Mouse (Mus musculus) right cerebral cortex, postnatal 10 days (tissue): ENCODE data around the gene Vmn2r13.
"Not testable (repeated sequence)": the region's sequence is repeated elsewhere in the genome, so short reads cannot be mapped to it uniquely, and the experiment has no call there.

Experiments
- DNase-seq, 2 experiments: peaks; one replicate each; pipeline ENCODE4 v3.0.0; 2021; ENCODE audit warnings: low spot score in 2 of 2

Vmn2r13 gene

DNA sequence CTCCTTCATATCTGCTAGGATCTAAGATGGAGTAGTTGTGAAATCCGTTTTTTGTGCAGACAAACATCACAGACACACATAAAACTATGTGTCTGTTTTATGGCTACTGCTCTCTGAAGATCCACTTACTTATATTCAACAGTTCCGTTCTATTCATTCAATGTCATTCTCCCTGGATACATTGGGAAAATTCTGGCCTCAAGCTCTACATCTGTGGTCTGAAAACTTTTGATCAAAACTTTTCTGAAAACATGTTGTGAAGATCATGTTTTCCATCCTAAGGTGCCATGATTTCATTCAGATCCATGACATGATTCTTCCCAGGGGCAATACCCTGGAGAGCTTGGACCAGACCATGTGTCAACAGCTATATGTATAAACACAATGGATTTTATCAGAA, at the start of gene Vmn2r13:
TSS of gene Vmn2r13 (minus strand) at position 101 of the 400 bp plus-strand sequence.
- DNase-seq = not testable (repeated sequence)

DNA sequence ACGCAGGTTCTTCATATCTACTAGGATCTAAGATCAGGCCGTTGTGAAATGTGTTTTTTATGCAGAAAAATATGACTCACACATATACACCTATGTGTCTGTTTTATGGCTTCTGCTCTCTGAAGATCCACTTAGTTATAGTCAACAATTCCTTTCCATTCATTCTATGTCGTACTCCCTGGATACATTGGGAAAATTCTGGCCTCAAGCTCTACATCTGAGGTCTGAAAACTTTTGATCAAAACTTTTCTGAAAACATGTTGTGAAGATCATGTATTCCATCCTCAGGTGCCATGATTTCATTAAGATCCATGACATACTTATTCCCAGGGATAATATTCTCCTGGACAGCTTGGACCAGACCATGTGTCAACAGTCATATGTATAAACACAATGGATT, 32.6 kb upstream of the Vmn2r13 start, which contains the start of gene Vmn2r14:
TSS of gene Vmn2r14 (minus strand) at position 101 of the 400 bp plus-strand sequence.
- no peak for DNase-seq

DNA sequence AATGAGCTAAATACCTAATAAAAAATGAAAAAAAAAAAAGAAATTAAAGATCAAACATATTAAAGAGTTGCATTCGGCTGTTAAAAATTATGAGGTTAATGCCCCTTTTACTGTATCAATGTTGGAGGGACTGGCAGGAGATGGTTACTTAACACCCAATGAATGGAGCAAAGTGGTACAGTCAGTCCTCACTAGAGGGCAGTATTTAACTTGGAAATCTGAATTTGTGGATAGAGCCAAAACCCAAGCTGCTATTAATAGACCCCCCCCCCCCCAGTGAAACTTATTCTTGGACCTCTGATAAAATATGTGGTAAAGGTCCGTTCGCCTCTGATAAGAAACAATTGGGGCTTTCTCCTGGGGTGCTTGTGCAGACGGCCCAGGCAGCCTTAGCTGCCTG, 25.1 kb downstream of the Vmn2r13 start:
- not testable (repeated sequence) for DNase-seq

DNA sequence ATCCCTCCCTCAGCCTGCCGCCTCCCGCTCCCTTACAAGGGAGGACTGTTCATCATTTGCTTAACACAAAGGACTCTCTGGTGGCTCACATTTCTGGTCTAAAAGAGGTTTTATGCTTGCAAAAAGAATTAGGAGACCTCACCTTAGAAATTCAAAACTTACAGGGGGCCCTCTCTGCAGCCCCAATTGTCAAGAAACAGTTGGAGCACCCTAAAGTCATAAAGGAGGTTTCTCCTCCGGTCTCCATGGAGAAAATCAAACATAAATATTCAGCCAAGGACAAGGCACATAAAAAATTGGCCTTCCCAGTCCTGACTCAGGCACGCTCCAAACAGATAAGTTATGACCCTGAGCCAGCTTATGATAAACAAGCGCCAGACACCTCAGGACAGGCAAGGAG, 31.9 kb downstream of the Vmn2r13 start:
- no peak for DNase-seq

DNA sequence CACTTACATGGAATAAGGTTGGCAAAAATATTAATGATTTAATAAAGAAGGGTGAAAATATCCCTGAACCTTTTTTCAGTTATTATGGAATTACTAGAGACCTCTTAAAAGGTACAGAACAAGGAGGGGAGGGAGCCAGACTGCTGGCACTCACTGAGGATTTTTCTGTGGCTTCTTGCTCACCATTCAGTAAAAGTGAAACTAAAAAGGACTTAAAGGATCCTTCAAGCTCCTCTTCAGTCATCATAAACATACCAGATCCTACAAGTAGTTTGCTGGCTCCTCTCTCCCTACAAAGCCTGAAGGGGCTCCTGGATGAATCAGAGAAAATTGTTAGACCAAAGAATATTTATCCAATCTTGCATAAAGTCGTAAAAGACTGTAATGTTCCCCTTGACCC, 32.4 kb downstream of the Vmn2r13 start:
- DNase-seq = not testable (repeated sequence)

DNA sequence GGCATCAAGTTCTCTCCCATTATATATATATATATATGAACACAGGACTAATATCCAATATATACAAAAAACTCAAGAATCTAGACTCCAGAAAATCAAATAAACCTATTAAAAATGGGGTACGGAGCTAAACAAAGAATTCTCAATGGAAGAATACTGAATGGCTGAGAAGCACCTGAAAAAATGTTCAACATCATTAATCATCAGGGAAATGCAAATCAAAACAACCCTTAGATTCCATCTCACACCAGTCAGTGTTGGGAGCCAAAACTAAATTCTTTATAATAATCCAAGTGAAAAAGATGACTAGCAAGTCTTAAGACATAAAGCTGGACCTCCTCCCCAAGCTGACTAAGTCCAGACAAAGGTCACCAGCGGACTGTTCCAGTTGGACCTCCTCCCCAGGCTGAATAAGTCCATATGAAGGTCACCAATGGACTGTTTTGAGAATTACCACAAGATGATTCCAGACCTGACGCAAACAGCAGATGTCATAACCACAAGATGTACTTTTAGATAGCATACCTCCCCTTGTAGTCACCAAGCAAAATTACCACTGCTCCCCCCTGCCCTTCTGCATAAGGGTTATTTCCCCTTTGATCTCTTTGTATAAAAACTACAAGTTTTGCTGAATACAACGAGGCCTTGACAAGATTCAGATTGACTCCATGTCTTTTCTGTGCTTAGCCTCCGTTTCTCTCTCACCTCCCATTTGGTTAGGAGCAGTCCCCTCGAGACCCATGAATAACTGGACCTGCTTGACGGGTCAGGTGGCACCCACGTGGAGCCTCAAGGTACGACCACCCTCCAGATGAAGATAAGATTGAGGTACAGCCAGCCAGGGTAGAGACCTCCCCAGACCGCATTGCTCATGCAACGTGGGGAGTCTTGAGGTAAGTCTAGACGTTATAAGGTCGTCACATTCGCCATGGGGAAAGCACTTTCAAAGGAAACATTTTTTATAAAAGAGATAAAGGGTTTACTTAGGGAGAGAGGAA, 33.2 kb downstream of the Vmn2r13 start:
- DNase-seq = not testable (repeated sequence)

DNA sequence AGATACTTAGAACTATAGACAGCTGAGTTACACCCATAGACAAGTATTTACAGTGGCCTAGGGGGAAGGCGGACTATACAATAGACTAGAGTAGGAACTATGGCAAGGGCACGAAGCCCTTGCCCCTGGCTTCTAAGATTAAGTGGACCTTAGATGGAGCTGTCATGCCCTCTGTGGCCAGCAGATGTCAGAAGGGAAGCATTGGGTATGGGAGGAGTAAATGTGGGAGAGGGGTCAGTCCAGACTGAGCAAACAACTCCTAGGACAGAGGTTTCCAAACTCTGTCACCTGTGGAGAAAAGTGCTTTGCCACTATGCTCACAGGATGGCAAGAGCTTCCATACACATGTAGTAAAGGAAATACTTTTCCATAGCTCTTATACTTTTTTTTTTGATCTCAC, 52.5 kb downstream of the Vmn2r13 start:
- DNase-seq = no peak

DNA sequence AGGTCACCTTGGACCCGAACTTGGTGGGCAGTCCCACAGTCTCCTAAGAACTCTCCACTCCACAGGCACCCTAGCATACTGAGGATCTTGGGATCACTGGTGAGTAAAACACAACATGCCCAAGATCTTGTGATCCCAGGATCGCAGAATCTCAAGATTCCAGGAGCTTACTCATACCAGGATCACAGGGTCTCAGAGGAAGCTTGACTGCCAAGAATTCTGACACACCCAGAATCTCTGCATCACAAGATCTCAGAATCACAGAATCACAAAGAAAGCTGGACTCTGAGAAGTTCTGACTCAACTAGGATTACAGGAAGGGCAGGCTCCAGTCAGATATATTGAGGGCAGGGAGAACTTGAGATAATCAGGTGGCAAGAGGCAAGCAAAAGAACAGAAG, 55.3 kb downstream of the Vmn2r13 start:
- DNase-seq = no peak
